Mouse (Mus musculus): ENCODE results near the gene Cyfip1.

Gene Cyfip1

DNA sequence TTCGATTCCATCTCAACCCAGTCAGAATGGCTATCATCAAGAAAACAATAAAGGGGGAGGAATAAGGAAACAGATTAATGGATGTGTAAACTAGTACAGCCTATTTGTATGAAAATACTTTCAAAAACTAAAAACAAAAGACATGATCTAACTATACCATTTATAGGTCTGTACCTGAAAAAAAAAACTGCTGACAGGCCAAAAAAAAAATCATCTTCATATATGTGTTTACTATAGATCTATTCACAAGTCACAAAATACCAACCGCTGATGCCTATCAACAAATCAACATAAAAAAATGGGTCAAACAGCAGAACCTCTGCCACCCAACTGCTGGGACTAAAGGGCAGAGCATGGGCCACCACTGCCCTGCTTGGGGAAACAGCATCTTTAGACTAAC is 114.5 kb downstream of the Cyfip1 start:
- no peak for DNase-seq (ENCODE audit: low spot score)

DNA sequence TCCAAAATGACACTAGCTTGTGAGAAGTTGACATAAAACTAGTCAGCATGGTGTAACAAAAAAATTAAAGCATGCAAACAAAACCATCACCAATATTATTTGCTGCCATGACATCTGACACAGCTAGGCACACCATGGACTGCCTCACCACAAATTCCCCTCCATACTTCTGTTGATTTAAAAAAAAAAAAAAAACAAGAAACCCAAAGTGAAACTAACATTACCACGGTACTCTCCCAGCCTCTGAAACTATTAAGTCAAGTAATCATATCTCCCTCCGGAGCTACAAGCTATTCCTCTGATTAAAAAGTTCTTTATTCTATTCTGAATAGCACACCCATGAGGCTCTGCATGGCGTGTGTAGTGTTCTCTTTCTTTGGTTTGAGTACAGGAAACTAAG is 115.6 kb downstream of the Cyfip1 start:
- no peak for DNase-seq (ENCODE audit: low spot score)

DNA sequence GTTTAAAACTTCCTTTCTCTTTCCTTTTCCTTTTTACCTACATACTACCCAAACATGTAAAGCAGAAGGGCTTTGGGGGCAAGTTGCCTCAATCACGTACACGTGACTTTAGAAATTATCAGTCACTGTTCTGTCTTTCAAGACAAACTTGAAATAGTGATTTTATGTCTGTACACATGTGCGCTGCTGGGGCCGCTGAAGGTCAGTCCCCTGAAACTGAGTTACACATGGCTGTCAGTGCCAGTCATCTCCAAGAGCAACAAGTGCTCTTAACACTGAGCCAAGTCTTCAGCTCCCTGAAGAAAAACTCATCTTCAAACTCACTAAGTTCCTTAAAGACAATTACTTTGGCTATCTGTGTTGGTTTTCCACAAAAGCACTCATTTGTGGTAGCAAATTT is 116.4 kb downstream of the Cyfip1 start:
- no peak for DNase-seq (ENCODE audit: low spot score)

DNA sequence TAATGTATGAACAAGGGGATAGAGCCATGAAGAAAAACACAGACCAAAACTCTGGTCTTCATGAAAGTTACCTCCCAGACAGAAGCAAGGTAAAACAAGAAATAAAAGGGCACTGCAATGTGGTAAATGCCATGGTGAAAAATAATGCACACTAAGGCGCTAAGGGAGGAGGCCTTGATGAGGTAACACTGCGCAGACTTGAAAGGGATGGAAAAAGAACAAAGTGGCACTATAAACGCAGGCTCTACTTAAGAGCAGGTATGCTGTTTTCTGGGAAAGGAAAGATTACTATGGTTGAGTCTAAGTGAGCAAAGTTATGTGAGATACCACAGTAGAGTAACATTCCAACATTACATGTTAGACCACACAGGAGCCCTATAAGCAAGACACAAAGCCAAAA is 118.3 kb downstream of the Cyfip1 start:
- no peak for DNase-seq (ENCODE audit: low spot score)

DNA sequence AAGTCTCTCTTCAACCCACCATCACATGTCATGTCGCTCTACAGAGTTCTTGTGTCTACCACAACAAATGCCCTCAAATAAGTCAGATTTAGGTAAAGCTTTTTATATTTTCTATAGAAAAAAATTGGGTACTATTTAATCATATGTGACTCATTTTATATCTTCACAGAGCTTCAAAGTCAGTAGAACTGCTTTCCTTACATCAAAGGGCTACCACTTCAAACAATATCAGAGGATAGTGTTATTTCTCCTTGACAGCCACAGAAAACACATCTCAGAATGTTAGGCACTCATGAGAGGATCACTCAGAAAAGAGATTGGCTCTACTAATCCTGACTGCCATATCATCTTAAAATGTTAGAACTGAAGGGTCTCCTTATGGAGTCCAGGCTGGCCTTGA is 119.0 kb downstream of the Cyfip1 start:
- no peak for DNase-seq (ENCODE audit: low spot score)

DNA sequence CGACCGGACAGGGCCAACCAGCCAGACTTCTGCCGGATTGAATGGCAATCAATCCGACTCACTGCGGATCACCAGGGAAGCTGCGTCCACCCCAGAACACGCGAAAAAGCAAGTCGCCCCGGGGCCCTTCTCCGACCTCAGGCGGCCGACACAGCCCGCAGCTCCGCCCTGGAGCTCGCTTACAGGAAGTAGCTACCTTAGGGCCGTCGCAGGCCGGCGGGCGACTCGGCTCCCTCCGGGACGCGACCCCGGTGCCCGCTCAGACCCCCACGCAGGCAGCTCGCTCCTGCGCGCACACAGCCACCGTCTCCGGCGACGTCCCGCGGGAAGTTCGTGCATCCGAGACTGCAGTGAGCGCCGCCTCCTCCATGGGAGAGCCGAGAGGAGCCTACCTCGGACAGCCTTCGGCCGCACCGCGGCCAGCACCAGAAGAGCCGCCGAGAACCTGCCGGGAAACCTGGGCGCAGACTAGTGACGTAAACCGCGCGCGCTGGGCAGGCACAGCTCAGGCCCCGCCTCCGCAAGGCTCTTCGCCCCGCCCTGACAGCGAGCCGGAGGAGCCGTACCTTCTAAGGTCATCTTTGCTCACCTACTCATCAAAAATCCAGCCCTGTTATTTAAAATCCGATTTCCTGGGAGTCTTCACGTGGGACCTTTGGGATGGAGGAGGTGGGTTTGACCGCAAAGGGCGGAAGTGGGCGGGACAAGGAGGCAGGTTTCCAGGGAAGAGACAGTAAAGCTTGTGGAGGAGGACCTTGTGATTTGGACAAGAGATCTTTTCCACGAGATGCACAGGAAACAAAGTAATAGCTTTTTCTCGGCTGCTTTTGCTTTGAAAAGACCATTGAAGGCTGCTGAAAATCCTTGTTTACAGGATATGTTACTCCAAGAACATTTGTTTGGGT is 120.7 kb downstream of the Cyfip1 start, which contains the start of gene Nipa2:
Nipa2 (minus strand) TSS at position 473 of the 905 bp plus-strand sequence.
- DNase-seq (ENCODE audit: low spot score): peak; percentile 92

DNA sequence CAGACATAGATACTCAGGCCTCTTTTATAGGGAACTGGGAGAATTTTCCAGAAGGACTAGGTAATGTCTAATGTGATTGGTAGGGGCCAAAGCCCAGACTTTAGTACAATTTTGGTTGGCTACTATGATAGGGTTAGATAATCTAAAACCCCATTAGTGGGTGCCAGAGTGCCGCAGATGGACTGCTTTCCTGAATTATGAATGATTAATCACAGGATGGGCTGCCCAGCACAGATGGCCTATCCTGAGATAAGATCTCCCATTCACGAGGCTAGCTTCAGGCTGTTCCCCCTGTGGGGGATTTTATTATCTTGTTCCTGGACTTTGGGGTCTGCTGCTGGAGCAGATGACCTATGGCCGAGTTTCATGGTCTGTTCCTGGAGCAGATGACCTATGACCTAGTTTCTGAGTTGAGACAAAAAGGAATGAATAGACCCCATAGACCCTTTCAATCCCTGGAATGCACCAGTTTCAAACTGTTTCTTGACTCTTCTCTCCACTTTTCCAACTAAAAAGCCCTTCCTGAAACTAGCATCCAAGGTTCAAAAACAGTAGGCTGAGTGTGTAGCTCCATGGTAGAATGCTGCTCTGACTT is 125.4 kb downstream of the Cyfip1 start:
- DNase-seq (ENCODE audit: low spot score): no peak

DNA sequence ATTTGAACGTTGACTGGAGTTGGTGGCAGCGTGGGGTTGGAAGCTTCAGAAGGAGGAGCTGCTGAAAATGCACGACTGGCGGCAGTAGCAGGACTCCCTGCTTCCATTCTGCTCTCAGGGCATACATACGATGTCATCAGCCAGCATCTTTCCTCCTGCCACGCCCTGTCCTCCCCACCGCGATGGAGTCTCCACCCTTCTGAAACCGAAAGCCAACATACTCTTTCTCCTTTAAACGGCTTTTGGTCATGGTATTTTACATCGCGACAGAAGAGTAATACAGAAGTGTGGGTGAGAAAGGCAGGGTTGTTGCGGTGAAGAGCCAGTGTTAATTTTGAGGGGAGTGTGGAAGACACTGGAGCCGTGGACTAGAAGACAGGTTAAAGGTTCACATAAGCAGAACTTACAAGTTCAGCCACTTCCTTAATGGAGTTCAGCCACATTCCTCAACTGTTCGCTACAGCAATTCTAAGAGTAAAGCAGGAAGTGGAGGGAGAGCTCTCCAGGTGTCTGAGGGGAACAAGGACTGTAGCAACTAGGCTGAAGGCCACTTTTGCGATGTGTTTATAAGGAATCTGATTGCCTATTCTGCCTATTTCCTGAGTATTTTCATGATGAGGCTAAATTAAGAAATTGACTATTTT is 126.8 kb downstream of the Cyfip1 start:
- DNase-seq (ENCODE audit: low spot score): peak; percentile 44

DNA sequence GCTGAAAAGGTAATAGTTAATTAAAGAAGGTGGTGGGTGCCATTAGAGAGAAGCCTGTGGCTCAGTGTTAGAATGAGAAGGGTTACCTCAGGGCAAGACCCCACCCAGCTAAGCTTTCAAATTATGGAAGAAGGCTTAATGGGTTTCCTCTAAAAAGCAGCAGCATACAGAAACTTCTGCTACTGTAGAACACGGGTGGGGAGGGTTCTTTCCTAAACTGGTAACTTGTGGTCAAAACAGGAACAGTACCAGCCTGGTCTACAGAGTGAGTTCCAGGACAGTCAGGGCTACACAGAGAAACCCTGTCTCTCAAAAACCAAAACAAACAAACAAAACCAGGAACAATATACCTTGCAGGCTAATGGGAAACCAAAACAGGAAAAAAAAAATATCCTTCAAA is 127.9 kb downstream of the Cyfip1 start:
- DNase-seq (ENCODE audit: low spot score): peak; percentile 16

DNA sequence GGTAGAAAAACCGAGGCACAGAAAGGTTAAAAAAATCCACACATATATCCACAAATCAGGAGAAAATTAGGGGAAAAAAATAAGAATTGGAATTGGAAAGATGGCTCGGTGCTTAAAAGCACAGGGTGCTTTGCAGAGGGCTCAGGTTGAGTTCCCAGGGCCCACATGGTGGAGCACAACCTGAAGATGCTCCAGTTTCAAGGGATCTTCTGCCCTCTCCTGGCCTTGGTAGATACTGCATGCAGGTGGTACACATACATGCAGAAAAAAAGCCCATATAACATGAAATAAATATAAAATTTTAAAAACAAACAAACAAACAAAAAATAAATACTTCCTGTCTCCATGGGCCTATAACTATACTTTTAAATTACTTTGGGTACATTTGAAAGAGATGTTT is 132.9 kb downstream of the Cyfip1 start:
- no peak for DNase-seq (ENCODE audit: low spot score)

DNA sequence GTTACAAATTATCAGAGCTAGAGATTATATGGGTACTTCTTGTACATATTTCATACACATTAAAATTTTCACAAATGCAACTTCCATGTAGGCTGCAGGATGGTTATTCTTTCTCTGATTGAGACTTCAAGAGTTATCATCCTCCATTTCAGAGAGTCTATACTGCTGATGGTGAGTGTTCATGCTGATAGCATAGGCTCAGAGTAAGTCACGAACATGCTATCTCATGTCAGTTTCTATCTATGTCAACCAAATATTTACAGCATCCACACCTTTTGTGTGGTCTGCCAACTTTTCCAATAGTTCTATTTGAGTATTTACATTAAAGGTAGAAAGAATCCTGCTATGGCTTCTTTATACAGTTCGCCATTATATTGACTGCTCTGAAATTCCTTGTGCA is 140.0 kb downstream of the Cyfip1 start:
- DNase-seq (ENCODE audit: low spot score): no peak
